Mouse (Mus musculus): Measurements from ENCODE around the gene Zc3h12d.

DNA sequence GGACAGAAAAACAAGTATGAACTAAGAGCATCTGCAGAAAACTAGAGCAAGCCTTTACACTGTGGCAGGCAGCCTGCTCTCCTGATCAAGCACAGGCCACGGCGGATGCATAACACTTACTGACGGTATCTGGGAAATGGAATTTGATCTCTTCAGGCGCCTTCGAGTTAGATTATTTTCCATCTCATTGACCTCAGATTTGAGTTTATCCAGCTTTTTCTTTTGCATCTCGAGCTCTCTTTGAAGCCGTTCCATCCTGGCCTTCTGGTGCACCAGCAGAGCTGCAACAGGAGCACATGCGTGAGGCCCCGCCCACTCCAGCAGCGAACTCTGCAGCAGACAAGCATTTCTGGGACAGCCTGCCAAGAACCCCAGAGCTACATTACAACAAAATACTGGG, 79.0 kb downstream of the Zc3h12d start:
- TF ChIP-seq CTCF (conservative IDR thresholded peaks at IDR 0.05 in 1 of 2, IDR thresholded peaks at IDR 0.05 in 1 of 2; ENCODE audit: low read depth in 2 of 2, low read length in 2 of 2) (no peak), ZC3H11A (IDR thresholded peaks at IDR 0.05; ENCODE audit: low read depth, low read length) (no peak), TBP (conservative IDR thresholded peaks at IDR 0.05; ENCODE audit: low read depth, low read length) (no peak), USF1 (IDR thresholded peaks at IDR 0.05; ENCODE audit: low read depth, low read length) (no peak), POLR2A (IDR thresholded peaks at IDR 0.05; ENCODE audit: low read depth, low read length) (no peak), JUND (conservative IDR thresholded peaks at IDR 0.05; ENCODE audit: low read depth, low read length) (no peak), MAFK (IDR thresholded peaks at IDR 0.05; ENCODE audit: insufficient replicate concordance, low read length) (no peak), ZMIZ1 (IDR thresholded peaks at IDR 0.05; ENCODE audit: low read depth, low read length) (no peak), HCFC1 (IDR thresholded peaks at IDR 0.05; ENCODE audit: low read depth, low read length) (no peak), CHD2 (IDR thresholded peaks at IDR 0.05; ENCODE audit: low read length) (no peak), MAZ (IDR thresholded peaks at IDR 0.05; ENCODE audit: low read depth, low read length) (no peak), ZNF384 (IDR thresholded peaks at IDR 0.05; ENCODE audit: low read depth, low read length) (no peak), MXI1 (IDR thresholded peaks at IDR 0.05; ENCODE audit: low read depth, low read length) (no peak)
